In the genomic region with DNA sequence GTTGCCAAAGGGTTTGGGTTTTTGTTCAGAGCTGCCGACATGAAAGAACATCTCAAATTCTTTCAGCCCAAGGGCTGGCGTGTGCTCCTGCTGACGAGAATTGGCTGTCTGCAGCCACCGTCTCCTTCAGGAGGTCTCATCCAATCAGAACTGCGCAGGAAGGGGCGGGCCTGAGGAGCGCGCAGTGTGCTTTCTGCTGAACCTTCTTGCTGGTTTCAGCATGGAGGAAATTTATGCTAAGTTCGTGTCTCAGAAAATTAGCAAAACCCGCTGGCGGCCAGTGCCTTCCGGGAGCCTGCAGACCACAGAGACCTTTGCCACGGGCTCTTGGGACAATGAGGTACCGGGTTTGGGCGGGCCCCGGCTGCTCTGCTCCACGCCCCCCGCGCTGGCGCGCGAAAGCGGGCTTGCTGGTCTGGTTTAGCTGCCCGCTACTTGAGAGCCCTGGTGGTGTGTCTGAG, we compare ENCODE assay signal across 8 mouse cellular contexts. TPM values are rescaled to one million over a fixed set of nuclear protein-coding genes. Genes with fewer than 3 reads are reported as not detected.
DNase-seq lines count a peak whose midpoint lies in the region; ATAC-seq and TF ChIP-seq lines count a peak whose summit lies in the region.

A gene (plus strand): TSS at position 162 of the 461 bp plus-strand sequence.

- H3K27ac ChIP-seq in brown adipose tissue, adult 24 weeks (replicated peaks; ENCODE audit: low read depth, low read length), result peak within 1 kb of the TSS; percentile 50; the same call in 1 of the 2 replicates
- H3K27ac ChIP-seq in heart, embryonic 14.5 days (replicated peaks in 1 of 2; ENCODE audit: control insufficient read depth in 1 of 2, insufficient read depth in 1 of 2, low read depth in 2 of 2, low read length in 2 of 2), result peak within 1 kb of the TSS; percentile 55 to 57; a peak in 3 of 4 replicates
- H3K27ac ChIP-seq in liver, embryonic 14.5 days, result no peak within 1 kb of the TSS
- peak within 1 kb of the TSS; percentile 20; the same call in 1 of the 2 replicates for H3K27ac ChIP-seq in neural tube, embryonic 11.5 days (ENCODE audit: low read depth, low read length)
- 0 out of 2 replicates have a peak within 1 kb of the TSS, but pooled peaks have one; percentile 30 for H3K27ac ChIP-seq in stomach, postnatal 0 days (replicated peaks)

- TF ChIP-seq CTCF in liver, embryonic 14.5 days (IDR thresholded peaks at IDR 0.05; ENCODE audit: low read depth), result no peak
- TF ChIP-seq CTCF in stomach, postnatal 0 days (IDR thresholded peaks at IDR 0.05; ENCODE audit: low read depth), result no peak

- peak; percentile 73 for ATAC-seq in heart, embryonic 14.5 days (ENCODE audit: insufficient number of reproducible peaks, insufficient read depth, low FRiP score, low read depth)
- ATAC-seq in liver, embryonic 14.5 days (ENCODE audit: insufficient read depth), result peak; percentile 67
- peak; percentile 79 for ATAC-seq in neural tube, embryonic 11.5 days (ENCODE audit: insufficient read depth, low FRiP score, low TSS enrichment)
- peak; percentile 88 for ATAC-seq in stomach, postnatal 0 days (ENCODE audit: low FRiP score, low TSS enrichment)

- no peaks in the 10 kb centered on the region for H3K4me1 ChIP-seq in brown adipose tissue, adult 24 weeks (ENCODE audit: control insufficient read depth, insufficient read depth, insufficient read length, low read length)
- peaks cover 0 to 13% of the 10 kb centered on the region in 2 experiments; a peak in 2 of 4 replicates for H3K4me1 ChIP-seq in heart, embryonic 14.5 days (ENCODE audit: control insufficient read depth in 2 of 2, insufficient read depth in 2 of 2, low read length in 2 of 2)
- peaks cover 11 to 20% of the 10 kb centered on the region in 2 experiments for H3K4me1 ChIP-seq in liver, embryonic 14.5 days (replicated peaks; ENCODE audit: control insufficient read depth in 2 of 2, insufficient read depth in 2 of 2, low read length in 1 of 2)
- peaks cover 4% of the 10 kb centered on the region for H3K4me1 ChIP-seq in neural tube, embryonic 11.5 days (ENCODE audit: control insufficient read depth, insufficient read depth, low read length)
- H3K4me1 ChIP-seq in stomach, postnatal 0 days (replicated peaks; ENCODE audit: control insufficient read depth, insufficient read depth), result 0 out of 2 replicates have a peak, but pooled peaks cover 2% of the 10 kb centered on the region

- DNase-seq in CD4-positive, CD25-positive, alpha-beta regulatory T cell, adult 2 months (ENCODE audit: low read depth, low spot score), result peak; percentile 95
- peak; percentile 43 for DNase-seq in fat pad, adult 2 months (ENCODE audit: extremely low read depth, low read depth, low spot score)
- DNase-seq in kidney, postnatal 25 days, result peak; percentile 95 to 96
- DNase-seq in liver, embryonic 14.5 days (ENCODE audit: low read depth in 3 of 3, low spot score in 3 of 3), result peak; percentile 85 to 89 (median 86)
- peak; percentile 93 for DNase-seq in neural tube, embryonic 11.5 days (ENCODE audit: low spot score)
- peak; percentile 91 for DNase-seq in stomach, postnatal 0 days (ENCODE audit: low spot score)

- peaks cover 28% of the 10 kb centered on the region for H3K36me3 ChIP-seq in heart, embryonic 14.5 days (ENCODE audit: control insufficient read depth, insufficient read depth, low read length)
- H3K36me3 ChIP-seq in liver, embryonic 14.5 days (replicated peaks; ENCODE audit: control insufficient read depth, insufficient read depth, low read depth), result peaks cover 5% of the 10 kb centered on the region
- no peaks in the 10 kb centered on the region for H3K36me3 ChIP-seq in neural tube, embryonic 11.5 days (ENCODE audit: control insufficient read depth, insufficient read depth, low read length)
- no peaks in the 10 kb centered on the region for H3K36me3 ChIP-seq in stomach, postnatal 0 days (ENCODE audit: control insufficient read depth, insufficient read depth, low read length)

- H3K4me3 ChIP-seq in brown adipose tissue, adult 24 weeks (ENCODE audit: insufficient read depth, low read depth, low read length), result peak within 1 kb of the TSS; percentile 99
- H3K4me3 ChIP-seq in heart, embryonic 14.5 days (ENCODE audit: control insufficient read depth in 1 of 2, insufficient read depth in 1 of 2, low read depth in 1 of 2, low read length in 2 of 2), result peak within 1 kb of the TSS; percentile 91 to 92
- peak within 1 kb of the TSS; percentile 77 to 94 for H3K4me3 ChIP-seq in liver, embryonic 14.5 days (ENCODE audit: insufficient read depth in 1 of 2, low read depth in 2 of 2, low read length in 2 of 2)
- H3K4me3 ChIP-seq in neural tube, embryonic 11.5 days (ENCODE audit: low read depth, low read length), result peak within 1 kb of the TSS; percentile 78
- peak within 1 kb of the TSS; percentile 70 for H3K4me3 ChIP-seq in stomach, postnatal 0 days (ENCODE audit: low read depth, low read length)

- under 1% methylated on average over 24 of the region's 24 CpGs for WGBS in heart, embryonic 14.5 days
- WGBS in liver, embryonic 14.5 days (ENCODE audit: insufficient replicate concordance), result under 1% methylated on average over 24 of the region's 24 CpGs
- under 1% methylated on average over 24 of the region's 24 CpGs for WGBS in neural tube, embryonic 11.5 days
- 0% methylated on average over 24 of the region's 24 CpGs for WGBS in stomach, postnatal 0 days

- H3K4me2 ChIP-seq in heart, embryonic 14.5 days (ENCODE audit: low read length), result peak within 1 kb of the TSS; percentile 79
- H3K4me2 ChIP-seq in liver, embryonic 14.5 days (ENCODE audit: low read depth), result peak within 1 kb of the TSS; percentile 82
- H3K4me2 ChIP-seq in neural tube, embryonic 11.5 days (ENCODE audit: low read depth), result peak within 1 kb of the TSS; percentile 46
- H3K4me2 ChIP-seq in stomach, postnatal 0 days (replicated peaks; ENCODE audit: low read depth), result peak within 1 kb of the TSS; percentile 76

- no peak for TF ChIP-seq EP300 in liver, embryonic 14.5 days (IDR thresholded peaks at IDR 0.05; ENCODE audit: low read depth)
- no peak for TF ChIP-seq EP300 in stomach, postnatal 0 days (optimal IDR thresholded peaks at IDR 0.05)

- no peaks in the 10 kb centered on the region for H3K9me3 ChIP-seq in heart, embryonic 14.5 days (ENCODE audit: control insufficient read depth, low read length)
- H3K9me3 ChIP-seq in liver, embryonic 14.5 days (ENCODE audit: control insufficient read depth, low read length), result no peaks in the 10 kb centered on the region
- no peaks in the 10 kb centered on the region for H3K9me3 ChIP-seq in neural tube, embryonic 11.5 days (ENCODE audit: control insufficient read depth, low read length)
- no peaks in the 10 kb centered on the region for H3K9me3 ChIP-seq in stomach, postnatal 0 days (ENCODE audit: control insufficient read depth, low read length)

- peak within 1 kb of the TSS; percentile 81 for H3K9ac ChIP-seq in heart, embryonic 14.5 days (ENCODE audit: low read length)
- H3K9ac ChIP-seq in liver, embryonic 14.5 days (replicated peaks), result peak within 1 kb of the TSS; percentile 81
- peak within 1 kb of the TSS; percentile 70 for H3K9ac ChIP-seq in neural tube, embryonic 11.5 days (ENCODE audit: low read length)
- H3K9ac ChIP-seq in stomach, postnatal 0 days (ENCODE audit: low read length), result peak within 1 kb of the TSS; percentile 69

- H3K27me3 ChIP-seq in heart, embryonic 14.5 days (ENCODE audit: control insufficient read depth, insufficient read depth, low read length), result no peaks in the 10 kb centered on the region
- no peaks in the 10 kb centered on the region for H3K27me3 ChIP-seq in liver, embryonic 14.5 days (ENCODE audit: control insufficient read depth, insufficient read depth, low read length)
- H3K27me3 ChIP-seq in neural tube, embryonic 11.5 days (ENCODE audit: control insufficient read depth, insufficient read depth, low read length), result no peaks in the 10 kb centered on the region
- no peaks in the 10 kb centered on the region for H3K27me3 ChIP-seq in stomach, postnatal 0 days (ENCODE audit: control insufficient read depth, insufficient read depth, low read length)

RNA-seq across cellular contexts. Expression of the gene that starts here (rescaled TPM):
- 5.9 and 6.7 TPM in 2 replicates for polyA plus RNA-seq in brown adipose tissue, adult 24 weeks (2012; ENCODE audit: insufficient read depth, insufficient read length, missing spikeins)
- 35.4 and 37.5 TPM in 2 replicates for polyA plus RNA-seq in heart, embryonic 14.5 days (2014; fragmentation: Nextera tagmentation; extraction: Ambion mirVana)
- polyA plus RNA-seq in liver, embryonic 14.5 days (2012; rRNA removed), result 15.7 and 19.7 TPM in 2 replicates
- polyA plus RNA-seq in liver, embryonic 14.5 days (2014; fragmentation: Nextera tagmentation; extraction: Ambion mirVana), result 29.7 and 31.2 TPM in 2 replicates
- 57.3 and 66.2 TPM in 2 replicates for polyA plus RNA-seq in neural tube, embryonic 11.5 days (2014; fragmentation: Nextera tagmentation; extraction: Ambion mirVana)
- polyA plus RNA-seq in stomach, postnatal 0 days (2015; fragmentation: Nextera tagmentation; extraction: Ambion mirVana), result 16.7 and 17.5 TPM in 2 replicates

Comparison
In these comparisons a context has a peak if more than half of its experiments do, and no peak if none do; other contexts are left out.
1. DNase-seq: peak in every context shown above with its lines; median percentile 96 in kidney, postnatal 25 days; 95 in CD4-positive, CD25-positive, alpha-beta regulatory T cell, adult 2 months; 93 in neural tube, embryonic 11.5 days; 91 in stomach, postnatal 0 days; 86 in liver, embryonic 14.5 days; 43 in fat pad, adult 2 months.